Mouse (Mus musculus) liver, postnatal 0 days (tissue): ENCODE data around the gene Has1.

ENCODE experiments used
- CTCF ChIP-seq: sonication (generic); IDR thresholded peaks from 2 replicates; pipeline ENCODE4 v1.5.1; 2016; ENCODE audit warnings: antibody characterized with exemption, low read depth
- EP300 ChIP-seq: IDR thresholded peaks from 2 replicates; pipeline ENCODE4 v1.6.1; 2016; ENCODE audit warnings: antibody characterized with exemption, low read depth, mild to moderate bottlenecking

GRCm38 (mm10) chr17:17795527-17795926 is 59.5 kb downstream of the Has1 start:
- TF ChIP-seq EP300 (no peak), CTCF (no peak)
